Mouse (Mus musculus): ENCODE results near the gene Smagp.

DNA sequence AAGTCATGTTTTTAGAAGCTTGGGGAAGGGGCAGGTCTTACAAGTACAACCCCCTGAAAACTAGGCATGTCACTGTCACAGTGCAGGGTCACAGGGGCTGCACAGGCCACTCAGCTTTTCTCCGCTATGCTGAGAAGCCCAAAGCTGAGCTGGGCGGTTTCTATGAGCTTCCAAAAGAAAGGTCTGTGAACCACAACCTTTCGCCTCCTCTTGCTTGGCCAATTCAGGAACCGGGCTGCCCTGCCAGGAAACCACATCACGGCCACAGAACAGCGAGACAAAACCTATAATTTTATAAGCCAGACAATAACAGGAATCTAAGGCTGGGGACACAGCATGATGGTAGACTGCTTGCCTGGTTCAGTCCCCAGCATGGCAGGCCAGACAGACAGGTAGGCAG is 48.4 kb downstream of the Smagp start:
- no peak for TF ChIP-seq CTCF (IDR thresholded peaks at IDR 0.05; ENCODE audit: low read depth)
- no peak for TF ChIP-seq EP300 (IDR thresholded peaks at IDR 0.05; ENCODE audit: low read depth)

All from heart, postnatal 0 days (tissue).